Mouse (Mus musculus): ENCODE data around the gene Nfatc3.
"Not testable (repeated sequence)": the region's sequence is repeated elsewhere in the genome, so short reads cannot be mapped to it uniquely, and the experiment has no call there.

Nfatc3 gene

DNA sequence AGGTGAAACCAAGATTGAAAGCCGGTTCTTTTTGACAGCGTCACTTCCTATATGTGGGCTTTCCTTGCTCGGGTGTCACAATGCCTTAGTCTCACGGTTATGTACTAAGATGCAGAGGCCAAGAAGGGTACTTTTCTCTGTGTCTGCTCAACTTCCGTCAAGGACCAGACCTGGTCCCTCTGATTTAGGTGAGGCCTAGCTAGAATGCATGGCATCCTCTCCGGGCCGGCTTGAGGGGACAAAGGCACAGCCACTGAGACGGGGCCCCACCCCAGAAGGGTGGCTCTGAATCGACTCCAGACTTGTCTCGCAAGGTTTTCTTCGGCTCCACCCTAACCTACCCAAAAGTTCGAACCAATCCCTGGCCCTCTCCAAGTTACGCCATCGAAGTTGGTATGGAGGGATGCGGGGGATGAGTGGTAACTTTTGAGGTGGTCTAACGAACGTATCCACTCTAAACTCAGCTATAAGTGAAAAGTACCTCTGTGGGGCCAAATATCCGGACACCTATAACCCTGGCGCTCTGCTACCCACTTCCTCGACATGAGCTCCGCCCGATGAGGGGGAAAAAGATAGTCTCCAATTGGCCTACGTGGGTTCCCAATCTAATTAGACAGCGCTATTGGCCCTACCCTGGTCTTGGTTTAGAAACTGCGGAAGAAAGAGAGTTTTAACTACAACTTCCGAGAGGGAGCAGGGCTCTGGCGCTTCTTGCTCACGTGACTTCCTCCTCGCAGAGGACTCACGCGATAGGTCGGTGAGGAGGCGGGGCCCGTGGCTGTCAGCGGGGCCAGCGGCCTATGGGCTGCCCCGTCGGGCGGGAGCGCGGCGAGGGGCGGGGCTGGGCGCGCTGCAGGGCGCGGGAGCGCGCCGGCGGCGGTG lies at the start of gene Nfatc3:
Gene Nfatc3 (plus strand): TSS at position 110 of the 882 bp plus-strand sequence.
- DNase-seq: peak; percentile 94 to 96

DNA sequence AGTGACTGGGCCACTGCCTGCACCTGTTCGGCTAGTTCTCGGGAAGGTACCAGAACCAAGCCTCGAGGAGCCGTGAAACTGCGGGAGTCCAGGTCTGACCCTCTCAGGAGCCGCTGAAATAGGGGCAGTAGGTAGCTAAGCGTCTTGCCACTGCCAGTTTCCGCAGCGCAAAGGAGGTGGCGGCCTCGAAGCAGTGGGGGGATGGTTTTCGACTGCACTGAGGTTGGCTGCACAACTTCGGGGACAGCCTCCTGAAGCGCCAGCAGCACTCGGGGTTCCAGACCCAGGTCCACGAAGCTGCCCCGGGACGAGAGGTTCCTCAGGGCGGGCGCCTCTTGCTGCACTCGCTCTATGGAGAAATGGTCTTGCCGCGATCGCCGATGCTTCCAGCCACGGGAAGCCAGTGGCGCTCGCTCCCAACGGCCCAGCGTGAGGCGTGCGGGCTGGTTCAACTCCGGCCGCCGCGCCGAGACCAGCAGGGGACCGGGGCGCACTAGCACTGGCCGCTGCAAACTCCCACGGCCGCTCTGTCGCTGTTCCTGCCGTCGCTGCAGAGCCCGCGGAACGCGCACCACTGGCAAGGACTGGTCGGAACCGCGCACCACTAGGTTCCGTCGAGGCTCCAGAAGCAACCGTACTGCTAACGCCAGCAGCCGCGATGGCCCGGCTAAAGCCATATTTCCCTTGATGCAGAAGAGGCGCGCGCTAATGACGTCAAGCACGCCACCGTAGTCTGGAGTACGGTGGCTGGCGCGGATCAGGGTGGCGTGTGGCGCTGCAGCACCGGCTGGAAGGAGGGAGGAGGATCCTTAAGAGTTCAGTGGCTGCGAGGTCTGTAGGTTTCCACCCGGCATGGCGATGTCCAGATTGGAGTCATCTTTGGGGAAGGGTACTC lies 47.6 kb upstream of the Nfatc3 start:
- peak; percentile 76 to 88 for DNase-seq

DNA sequence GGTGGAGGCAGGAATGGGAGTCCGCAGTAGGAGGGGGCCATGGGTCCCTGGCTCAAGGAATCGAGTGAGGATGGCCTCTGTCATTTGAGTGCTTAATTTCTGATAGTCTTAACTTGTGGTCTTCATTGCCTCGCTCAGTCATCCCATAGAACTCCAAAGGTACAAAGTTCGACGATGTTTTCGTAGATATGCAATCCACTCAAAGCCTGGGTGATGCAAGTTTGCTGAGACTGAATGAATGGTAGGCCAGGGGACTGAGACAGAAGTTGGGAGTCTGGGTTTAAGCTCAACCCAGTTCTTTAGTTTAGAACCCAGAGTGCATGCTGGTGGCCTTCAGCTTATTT lies 47.0 kb upstream of the Nfatc3 start, which contains the start of gene Ddx28:
Gene Ddx28 (minus strand): TSS at position 240 of the 344 bp plus-strand sequence.
- no peak for DNase-seq

DNA sequence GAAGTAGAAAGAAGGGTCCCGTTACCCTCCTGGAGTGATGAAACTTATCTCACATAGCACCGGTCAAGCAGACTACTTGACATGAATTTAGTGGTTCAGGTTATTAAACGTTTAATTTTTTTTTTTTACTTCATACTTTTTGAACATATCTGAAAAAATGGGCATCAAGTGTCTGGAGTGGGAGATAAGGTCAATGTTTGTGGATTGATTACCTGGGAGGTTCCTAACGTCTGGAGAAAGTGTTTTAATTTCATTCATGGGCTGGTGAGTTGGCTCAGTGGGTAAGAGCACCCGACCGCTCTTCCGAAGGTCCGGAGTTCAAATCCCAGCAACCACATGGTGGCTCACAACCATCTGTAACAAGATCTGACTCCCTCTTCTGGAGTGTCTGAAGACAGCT lies 46.4 kb upstream of the Nfatc3 start:
- DNase-seq: not testable (repeated sequence)

DNA sequence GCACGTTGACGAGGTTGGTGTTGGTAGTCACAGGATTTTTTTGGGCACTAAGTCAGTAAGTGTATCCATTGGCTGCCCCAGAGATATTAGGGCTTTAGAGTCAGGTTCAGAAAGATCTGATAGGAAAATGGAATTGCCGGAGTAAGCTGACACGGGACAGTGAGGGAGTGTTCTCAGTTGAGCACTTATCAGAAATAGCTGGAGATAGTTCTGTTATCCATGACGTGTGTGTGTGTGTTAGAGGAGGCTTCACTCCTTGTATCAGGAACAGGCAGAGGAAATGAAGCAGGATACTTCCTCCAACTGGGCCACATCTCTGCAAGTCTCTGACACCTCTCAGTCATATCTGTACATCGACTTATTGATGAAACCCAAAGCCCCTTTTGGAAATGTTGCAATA lies 42.4 kb upstream of the Nfatc3 start:
- DNase-seq: no peak

DNA sequence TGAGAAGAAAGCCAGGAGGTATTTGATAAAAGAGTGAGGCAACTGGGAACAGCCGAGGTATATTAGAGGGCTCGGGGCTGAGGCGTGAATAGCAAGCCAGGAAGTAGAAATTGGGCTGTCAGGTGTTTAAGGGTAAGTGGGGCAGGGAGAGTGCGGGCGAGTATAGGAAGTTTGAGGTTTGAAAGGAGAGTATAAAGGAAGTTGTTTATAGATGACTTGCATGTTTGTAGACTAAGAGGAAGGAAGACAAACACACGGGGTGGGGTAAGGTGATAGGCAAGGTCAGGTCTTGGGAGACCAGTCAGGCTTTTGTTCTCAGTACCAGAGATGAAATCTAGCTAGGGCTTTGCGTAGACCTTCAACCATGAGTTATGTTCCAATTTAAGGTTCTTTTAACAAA lies 41.5 kb upstream of the Nfatc3 start:
- no peak for DNase-seq

DNA sequence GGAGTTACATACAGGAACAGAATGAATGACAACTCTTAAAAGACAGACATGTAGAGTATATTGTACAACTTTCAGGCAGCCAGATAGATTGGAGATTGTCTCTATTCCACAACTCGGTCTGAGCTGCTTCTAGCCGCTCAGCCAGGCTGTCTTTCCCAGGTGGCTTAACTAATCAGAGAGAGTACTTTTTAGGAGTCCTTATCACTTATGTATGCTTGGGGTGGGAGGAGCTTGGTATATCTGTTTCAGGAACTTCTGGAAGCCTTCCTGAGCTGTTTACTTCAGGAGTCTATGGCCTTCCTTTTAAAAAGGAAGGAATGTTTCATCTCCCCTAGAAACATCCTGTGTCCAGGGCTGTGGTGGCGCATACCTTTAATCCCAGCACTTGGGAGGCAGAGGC lies 40.6 kb upstream of the Nfatc3 start:
- DNase-seq: no peak

DNA sequence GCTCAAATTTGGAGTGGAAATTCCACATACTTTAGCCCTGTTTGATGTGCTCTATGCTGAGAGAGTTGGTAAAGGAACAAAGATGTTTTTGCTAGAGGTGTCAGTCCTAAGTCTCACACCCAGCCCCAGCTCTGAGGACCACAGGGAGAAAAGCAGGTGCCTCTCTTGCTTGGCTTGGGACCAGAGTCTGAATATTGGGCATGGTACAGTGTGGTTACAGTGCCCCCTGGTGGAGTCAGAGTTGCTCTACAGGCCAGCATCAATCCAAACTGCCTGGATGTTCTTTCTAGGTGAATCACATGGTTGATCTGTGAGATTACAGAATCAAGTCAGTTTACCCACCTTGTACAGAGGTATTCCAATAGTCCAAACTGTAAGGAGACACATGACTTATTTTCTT lies 36.2 kb upstream of the Nfatc3 start:
- peak; percentile 52 to 79 for DNase-seq

DNA sequence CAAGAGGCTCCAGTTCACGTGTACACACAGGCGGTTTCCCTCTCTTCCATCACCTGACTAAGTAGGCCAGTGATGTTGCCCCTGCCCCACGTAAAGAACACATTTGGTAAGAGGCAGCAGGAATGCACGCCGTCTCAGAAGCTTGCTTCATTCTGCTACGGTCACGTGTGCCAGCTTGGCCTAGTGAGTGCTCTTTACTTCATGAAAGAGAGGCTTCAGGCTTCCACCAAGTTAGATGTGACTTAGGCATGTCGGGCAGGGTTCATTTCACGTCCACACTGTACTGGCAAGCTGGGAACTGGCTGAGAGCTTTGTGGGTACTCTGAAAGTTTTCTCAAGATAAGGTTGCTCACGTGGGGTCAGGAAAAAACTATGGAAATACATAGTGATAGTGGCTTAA lies 19.9 kb upstream of the Nfatc3 start:
- DNase-seq: no peak

DNA sequence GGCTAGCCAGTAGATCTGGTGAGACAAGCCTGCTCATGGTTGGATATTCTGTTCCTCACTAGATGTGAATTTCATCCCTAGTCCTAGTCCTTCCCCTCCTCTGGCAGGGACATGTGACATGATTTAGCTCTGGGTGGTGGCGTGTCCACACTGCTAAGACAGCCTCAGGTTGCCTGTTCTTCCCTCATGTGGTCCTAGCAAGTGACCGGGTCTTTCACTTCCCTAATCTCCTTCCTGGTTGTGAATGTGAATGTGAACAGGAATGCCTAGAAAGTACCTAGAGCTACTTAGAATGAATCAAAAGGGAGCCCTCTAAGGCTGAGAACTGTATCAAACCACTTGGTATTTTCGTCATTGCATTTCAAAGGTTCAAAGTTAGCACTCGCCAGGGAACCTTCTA lies 19.0 kb upstream of the Nfatc3 start:
- no peak for DNase-seq

DNA sequence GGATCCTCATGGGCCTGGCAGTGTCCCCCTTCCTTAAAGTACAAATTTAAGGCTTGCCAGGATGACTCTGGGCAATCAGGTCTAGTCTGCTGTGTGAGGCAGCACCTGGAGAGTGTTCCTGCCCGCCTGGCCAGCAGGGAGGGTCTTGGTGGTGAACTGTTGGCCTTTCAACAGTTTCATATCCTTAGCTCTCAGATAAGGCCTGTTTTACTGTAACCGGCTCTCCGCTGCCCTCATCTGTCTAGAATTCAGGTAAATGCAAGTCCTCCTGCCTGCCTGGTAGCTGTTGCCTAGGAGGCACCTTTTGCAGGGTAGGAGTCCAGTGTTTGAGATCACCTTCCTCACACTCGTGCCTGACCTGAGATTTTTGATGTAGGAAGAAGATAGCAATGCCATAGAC lies 18.4 kb upstream of the Nfatc3 start:
- no peak for DNase-seq

DNA sequence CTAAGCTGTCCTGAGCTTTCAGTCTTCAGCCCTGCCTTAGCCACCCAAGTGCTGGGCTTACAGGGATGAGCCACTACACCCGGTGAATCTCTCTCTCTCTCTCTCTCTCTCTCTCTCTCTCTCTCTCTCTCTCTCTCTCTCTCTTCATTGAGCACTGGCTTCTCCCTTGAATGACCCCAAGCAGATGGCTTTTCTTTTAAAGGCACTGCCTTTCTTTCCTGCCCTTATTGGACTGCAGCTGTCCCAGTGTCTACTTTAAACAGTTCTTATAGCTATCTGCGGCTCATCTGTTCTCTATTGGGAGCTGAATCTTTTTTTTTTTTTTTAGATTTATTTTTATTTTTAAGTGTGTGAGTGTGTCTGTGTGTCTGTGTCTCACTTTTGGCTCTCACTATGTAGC lies 15.6 kb upstream of the Nfatc3 start:
- DNase-seq: no peak

DNA sequence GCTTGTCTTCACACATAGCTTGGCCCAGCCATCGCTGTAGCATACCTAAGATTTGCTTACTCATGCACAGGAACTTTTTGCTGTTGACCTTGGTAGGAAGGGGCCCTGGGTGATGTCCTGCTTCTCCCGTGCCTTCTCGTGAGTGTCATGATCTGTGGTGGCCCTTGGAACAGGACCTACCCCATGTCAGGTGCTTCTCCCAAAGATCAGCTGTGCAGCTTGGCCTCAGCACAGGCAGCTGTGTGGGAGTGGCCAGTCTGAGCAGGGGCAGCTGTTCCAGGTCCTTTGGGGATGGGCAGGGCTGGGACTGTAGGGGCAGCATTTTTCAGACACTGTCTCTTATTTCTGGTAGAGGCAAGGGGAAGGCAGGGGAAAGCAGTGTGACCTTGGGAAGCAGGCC lies 14.5 kb upstream of the Nfatc3 start:
- no peak for DNase-seq

DNA sequence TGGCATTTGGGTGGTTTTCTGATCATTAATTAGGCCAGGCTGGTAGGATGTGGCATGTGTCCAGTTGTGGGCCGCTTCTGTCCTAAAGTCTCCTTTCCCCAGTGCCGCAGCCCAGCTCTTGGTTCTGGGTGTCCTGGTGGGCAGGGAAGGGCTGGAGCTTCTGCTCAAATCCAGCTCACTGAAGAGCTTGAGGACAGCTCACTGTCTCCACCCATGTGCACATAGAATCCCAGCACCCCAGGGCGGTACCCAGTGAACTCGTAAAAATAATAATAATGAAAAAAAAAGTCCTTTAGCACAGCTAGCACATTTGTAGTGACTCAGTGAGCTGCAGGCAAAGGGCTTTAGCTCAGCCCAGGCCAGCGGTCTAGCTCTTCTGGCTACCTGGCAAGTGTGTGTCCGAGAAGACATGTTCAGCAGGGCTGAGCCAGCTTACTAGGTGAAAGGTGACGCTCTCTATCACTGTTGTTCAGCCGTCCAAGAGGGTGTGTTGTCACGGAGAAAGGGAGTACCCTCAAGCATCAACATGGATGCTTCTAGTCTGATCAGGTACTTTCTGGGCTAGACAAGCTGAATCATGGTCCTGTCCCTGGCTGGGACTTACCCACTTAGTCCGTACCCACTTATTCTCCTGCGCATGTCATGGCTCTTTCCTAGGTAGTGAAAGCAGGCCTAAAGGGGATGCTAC lies 11.6 kb upstream of the Nfatc3 start:
- no peak for DNase-seq

DNA sequence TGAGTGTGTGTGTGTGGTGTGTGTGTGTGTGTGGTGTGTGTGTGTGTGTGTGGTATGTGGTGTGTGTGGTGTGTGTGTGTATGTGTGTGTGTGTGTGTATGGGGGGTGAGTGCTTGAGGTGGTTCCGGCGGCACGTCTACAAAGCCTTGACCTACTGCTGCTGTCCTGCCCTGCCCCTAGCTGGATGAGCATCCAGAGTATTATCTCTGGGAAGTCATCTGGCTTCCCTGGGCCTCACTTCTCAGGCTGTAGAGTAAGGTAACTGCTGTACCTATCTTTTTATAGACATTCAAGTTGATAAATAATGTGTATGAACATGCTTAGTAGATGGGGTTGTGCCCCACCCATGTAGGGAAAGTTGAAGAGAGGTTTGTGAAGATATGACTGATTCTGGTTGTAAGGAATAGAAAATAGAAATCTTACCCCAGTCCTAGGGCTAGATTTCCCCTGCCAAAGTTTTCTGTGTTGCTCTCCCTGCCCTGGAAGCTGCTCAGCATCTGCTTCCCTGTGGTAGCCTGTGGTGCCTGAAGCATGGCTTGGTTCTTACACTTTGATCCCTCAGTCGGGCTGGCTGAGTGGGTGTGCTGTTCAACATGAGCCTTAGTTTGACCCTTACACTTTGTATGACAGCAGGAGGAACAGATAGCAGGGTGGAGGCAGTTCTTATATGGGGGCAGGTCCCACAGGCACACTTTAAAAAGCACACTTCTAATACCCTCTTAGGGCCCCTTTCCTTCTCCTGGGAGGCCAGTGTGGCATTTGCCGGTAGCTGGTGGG lies 10.6 kb upstream of the Nfatc3 start:
- DNase-seq: no peak

DNA sequence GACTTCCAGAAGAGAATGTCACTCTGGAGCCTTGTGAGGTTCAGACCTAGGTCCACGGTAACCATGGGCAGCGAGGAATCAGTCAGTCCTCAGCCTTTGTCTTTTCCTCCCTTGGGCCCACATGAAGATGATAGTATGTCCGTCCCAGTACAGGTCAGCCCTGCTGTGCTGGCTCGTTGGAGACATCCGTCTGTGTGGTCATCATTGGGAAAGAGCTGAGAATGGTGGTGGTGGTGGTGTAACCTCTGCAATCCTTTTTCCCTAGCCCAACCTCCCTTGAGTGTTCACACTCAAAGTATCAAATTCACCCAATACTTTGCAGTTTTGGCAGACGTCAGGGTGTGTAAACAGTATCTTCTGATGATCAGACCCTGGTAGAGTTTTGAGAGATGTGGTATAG lies 8.8 kb upstream of the Nfatc3 start:
- no peak for DNase-seq

DNA sequence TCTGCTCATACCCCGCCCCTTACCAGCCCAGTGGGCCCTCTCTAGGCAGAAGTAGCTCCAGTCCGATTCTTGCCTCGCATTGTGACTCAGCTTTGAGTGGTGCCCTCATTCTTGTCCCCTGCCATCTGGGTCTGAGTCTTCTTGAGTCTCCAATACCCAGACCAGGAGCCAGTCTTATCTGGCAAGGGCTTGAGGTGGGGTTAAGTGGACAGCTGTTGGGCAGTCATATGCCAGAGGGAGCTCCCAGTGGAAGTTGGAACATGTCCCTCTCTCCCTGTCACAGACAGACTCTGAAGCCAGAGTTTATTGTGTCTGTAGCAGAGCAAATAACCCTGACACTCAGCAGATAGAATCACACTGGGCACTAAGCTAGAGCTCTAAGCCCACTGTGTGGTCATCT lies 7.6 kb upstream of the Nfatc3 start:
- DNase-seq: no peak

DNA sequence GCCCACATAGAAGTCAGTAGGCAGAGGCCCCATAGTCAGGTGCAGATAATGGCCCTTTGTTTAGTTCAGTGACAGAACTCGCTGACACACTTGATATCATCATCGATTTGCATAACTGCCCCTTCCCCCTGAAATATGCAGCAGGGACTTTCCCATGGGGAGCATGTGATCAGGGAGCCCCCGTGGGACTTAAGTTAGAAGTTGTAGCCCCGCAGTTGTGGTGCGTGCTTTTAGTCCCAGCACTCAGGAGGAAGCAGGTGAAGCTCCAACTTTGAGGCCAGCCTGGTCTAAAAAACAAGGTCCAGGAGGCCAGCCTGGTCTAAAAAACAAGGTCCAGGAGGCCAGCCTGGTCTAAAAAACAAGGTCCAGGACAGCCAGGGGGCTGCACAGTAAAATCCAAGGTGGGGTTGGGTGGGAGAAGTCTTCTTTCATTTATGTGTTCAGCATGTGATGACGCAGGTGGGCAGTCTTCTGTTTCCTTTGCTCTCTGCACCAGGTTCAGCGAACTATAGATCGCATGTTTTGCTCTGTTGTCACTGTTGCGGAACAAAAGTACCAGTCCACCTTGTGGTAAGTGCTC lies 6.0 kb upstream of the Nfatc3 start:
- peak; percentile 72 to 82 for DNase-seq

DNA sequence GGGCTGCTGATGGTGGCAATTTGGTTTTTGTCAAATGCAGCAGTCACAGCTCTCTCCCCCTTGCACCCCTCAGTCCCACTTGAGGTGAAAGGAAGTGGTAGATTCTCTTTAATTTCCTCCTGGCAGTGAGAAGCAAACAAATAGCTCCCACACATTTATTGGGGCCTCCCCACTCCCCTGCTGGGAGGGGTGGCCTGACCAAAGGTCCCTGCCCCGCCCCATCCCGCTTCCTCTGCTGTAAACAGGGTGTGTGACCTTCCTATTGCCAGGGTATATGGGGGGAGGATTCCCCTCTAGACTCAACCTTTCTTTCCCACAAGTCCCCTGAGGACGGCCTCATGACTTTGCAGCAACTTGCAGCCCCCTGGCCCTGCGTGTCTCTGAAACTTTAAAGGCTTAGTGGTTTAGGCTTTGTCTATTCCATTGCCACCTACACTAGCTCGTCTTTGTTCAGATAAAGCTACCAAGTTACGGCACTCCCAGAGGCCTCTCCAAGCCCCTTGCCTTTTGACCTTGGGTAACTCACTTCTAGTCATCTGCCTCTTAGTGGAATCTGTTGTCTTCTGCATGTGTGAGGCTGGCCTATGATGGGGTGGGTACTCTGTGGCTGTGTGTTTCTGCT lies 4.3 kb upstream of the Nfatc3 start:
- DNase-seq: peak; percentile 88 to 94

DNA sequence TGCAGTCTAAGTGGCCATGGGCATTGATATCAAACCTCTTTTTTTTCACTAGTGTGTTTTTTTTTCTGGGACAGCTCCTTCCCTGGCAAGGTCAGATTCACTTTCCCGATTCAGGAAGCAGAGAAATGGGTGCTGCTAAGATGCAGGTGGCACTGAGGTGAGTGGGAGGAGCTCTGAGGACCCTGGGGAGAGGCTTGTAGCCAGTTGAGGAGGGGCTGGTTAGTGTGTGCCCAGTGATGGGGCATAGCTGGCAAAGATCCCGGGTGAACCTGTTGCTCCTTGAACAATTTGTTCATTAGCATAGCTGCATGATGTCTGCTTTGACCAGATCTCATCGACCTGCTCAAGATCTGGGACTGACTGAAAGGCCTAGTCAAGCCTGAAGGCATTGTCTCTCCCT lies 3.6 kb upstream of the Nfatc3 start:
- DNase-seq: peak; percentile 47 to 49

DNA sequence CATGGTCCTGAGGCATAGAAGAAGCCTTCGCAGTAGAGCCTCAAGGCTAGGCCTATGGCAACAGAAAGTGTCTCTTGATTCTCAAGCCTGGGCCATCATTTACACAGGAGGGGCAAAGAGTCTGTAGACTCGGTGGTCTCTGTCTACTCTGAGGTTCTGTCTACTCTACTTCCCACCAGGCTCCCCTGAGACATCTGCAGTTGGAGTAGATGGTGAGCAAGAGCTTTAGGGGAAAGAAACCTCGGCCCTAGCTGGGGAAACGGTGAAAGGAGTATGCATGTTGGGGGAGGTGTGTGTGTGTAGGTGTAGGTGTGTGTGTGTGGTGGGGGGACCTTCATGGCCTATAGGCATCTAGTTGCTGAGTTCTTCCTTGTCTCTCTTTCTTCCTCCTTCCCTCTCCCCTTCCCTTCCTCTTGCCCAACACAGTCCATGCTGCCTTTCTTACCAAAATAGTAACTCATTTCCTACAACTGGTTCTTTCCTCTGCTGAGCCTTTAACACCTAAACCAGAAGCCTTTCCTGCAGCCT lies 2.1 kb upstream of the Nfatc3 start:
- DNase-seq: no peak
